Comparison of ENCODE assay signal across 12 mouse cellular contexts in the genomic region with DNA sequence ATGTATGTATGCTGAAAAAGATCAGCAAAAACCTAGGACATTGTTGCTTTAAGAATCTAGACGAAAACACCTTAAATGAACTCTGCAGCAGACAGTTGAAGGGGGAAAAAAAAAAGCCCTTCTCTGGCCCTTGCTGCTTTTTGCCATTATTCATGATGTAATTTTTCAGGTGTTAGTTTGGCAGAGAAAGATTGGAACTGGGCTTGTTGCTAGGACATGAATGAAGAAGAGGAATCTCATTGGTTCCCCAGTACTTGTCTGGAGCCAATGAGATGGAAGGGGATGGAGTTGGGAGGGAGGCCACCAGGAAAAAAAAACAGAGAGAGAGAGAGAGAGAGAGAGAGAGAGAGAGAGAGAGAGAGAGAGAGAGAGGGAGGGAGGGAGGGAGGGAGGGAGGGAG.
DNase-seq lines count a peak whose midpoint lies in the region; ATAC-seq lines count a peak whose summit lies in the region.
"Had no signal": no experiment of that assay in that cellular context is flagged by ENCODE, and none has a peak within 500 bp of the region (broad histone marks: within the 10 kb centered on the region; RNA-seq: fewer than 3 reads in every experiment).

No protein-coding gene starts in this region.

- no peak overlapping the region for H3K9ac ChIP-seq in midbrain, embryonic 14.5 days (replicated peaks; ENCODE audit: low read length)
- H3K9ac ChIP-seq in midbrain, embryonic 11.5 days (ENCODE audit: low read length): no peak overlapping the region
- H3K9ac ChIP-seq in embryonic facial prominence, embryonic 14.5 days (ENCODE audit: low read depth, low read length): no peak overlapping the region
- H3K9ac ChIP-seq in hindbrain, embryonic 16.5 days (ENCODE audit: low read depth, low read length): no peak overlapping the region
- H3K9ac ChIP-seq: limb, embryonic 15.5 days had no signal

- no peaks in the 10 kb centered on the region for H3K9me3 ChIP-seq in midbrain, embryonic 14.5 days (ENCODE audit: control insufficient read depth, low read length)
- H3K9me3 ChIP-seq in midbrain, embryonic 11.5 days (ENCODE audit: control insufficient read depth, low read length): no peaks in the 10 kb centered on the region
- no peaks in the 10 kb centered on the region for H3K9me3 ChIP-seq in embryonic facial prominence, embryonic 14.5 days (ENCODE audit: control insufficient read depth, low read length)
- H3K9me3 ChIP-seq in hindbrain, embryonic 16.5 days (ENCODE audit: control insufficient read depth, low read length): no peaks in the 10 kb centered on the region
- H3K9me3 ChIP-seq: limb, embryonic 15.5 days had no signal

- peaks cover 37% of the 10 kb centered on the region for H3K4me1 ChIP-seq in midbrain, embryonic 14.5 days (ENCODE audit: control insufficient read depth, insufficient read depth, low read length)
- H3K4me1 ChIP-seq in midbrain, embryonic 11.5 days (ENCODE audit: control insufficient read depth, insufficient read depth, low read length): peaks cover 25% of the 10 kb centered on the region
- peaks cover 59% of the 10 kb centered on the region for H3K4me1 ChIP-seq in embryonic facial prominence, embryonic 14.5 days (ENCODE audit: control insufficient read depth, insufficient read depth, low read length)
- H3K4me1 ChIP-seq in hindbrain, embryonic 16.5 days (ENCODE audit: control insufficient read depth, insufficient read depth, low read depth, low read length): peaks cover 38% of the 10 kb centered on the region

- H3K4me3 ChIP-seq in midbrain, embryonic 14.5 days (replicated peaks; ENCODE audit: low read depth, low read length): no peak overlapping the region
- no peak overlapping the region for H3K4me3 ChIP-seq in midbrain, embryonic 11.5 days (ENCODE audit: low read depth, low read length)
- no peak overlapping the region for H3K4me3 ChIP-seq in embryonic facial prominence, embryonic 14.5 days (ENCODE audit: low read depth, low read length)
- no peak overlapping the region for H3K4me3 ChIP-seq in hindbrain, embryonic 16.5 days (ENCODE audit: low read length)

- no peak overlapping the region; the same call in 1 of the 2 replicates for H3K4me2 ChIP-seq in midbrain, embryonic 14.5 days (ENCODE audit: low read length)
- no peak overlapping the region for H3K4me2 ChIP-seq in midbrain, embryonic 11.5 days
- H3K4me2 ChIP-seq in embryonic facial prominence, embryonic 14.5 days (ENCODE audit: low read depth, low read length): no peak overlapping the region
- H3K4me2 ChIP-seq in hindbrain, embryonic 16.5 days (ENCODE audit: low read length): no peak overlapping the region

- H3K36me3 ChIP-seq in midbrain, embryonic 14.5 days (ENCODE audit: control insufficient read depth, insufficient read depth, low read length): no peaks in the 10 kb centered on the region
- no peaks in the 10 kb centered on the region for H3K36me3 ChIP-seq in midbrain, embryonic 11.5 days (ENCODE audit: control insufficient read depth, insufficient read depth, low read length)
- H3K36me3 ChIP-seq in embryonic facial prominence, embryonic 14.5 days (ENCODE audit: control insufficient read depth, insufficient read depth, low read length): no peaks in the 10 kb centered on the region
- no peaks in the 10 kb centered on the region for H3K36me3 ChIP-seq in hindbrain, embryonic 16.5 days (ENCODE audit: control insufficient read depth, insufficient read depth, low read length)
- H3K36me3 ChIP-seq: limb, embryonic 15.5 days had no signal

- DNase-seq in midbrain, embryonic 14.5 days: peak; percentile 81
- DNase-seq in midbrain, embryonic 11.5 days (ENCODE audit: low spot score, missing footprints): no peak
- peak; percentile 88 for DNase-seq in embryonic facial prominence, embryonic 14.5 days (ENCODE audit: low spot score)
- DNase-seq in skeletal muscle tissue, adult 2 months (ENCODE audit: low read depth, low spot score): peak; percentile 32
- DNase-seq in right cerebral cortex, postnatal 36 days (ENCODE audit: low spot score in 2 of 2): no peak
- no peak for DNase-seq in adrenal gland, adult 2 months
- no peak for DNase-seq in lung, adult 18-20 months
- DNase-seq: gastrocnemius, postnatal 10 days; heart, postnatal 14 days; kidney, postnatal 10 days had no signal

- no peak overlapping the region for H3K27ac ChIP-seq in midbrain, embryonic 14.5 days (replicated peaks; ENCODE audit: low read depth, low read length)
- H3K27ac ChIP-seq in midbrain, embryonic 11.5 days (ENCODE audit: low read depth, low read length): no peak overlapping the region
- no peak overlapping the region for H3K27ac ChIP-seq in embryonic facial prominence, embryonic 14.5 days (replicated peaks; ENCODE audit: low read depth, low read length)
- H3K27ac ChIP-seq in hindbrain, embryonic 16.5 days (ENCODE audit: low read depth, low read length): no peak overlapping the region

- 25% methylated on average over 1 of the region's 1 CpGs for WGBS in midbrain, embryonic 14.5 days
- WGBS in midbrain, embryonic 11.5 days: 59% methylated on average over 1 of the region's 1 CpGs
- 12% methylated on average over 1 of the region's 1 CpGs for WGBS in embryonic facial prominence, embryonic 14.5 days
- WGBS in hindbrain, embryonic 16.5 days: 9% methylated on average over 1 of the region's 1 CpGs

- peak; percentile 46; the same call in 1 of the 2 replicates for ATAC-seq in midbrain, embryonic 14.5 days (ENCODE audit: low FRiP score, low TSS enrichment)
- no peak for ATAC-seq in midbrain, embryonic 11.5 days (ENCODE audit: low FRiP score)
- no peak for ATAC-seq in embryonic facial prominence, embryonic 14.5 days (ENCODE audit: low read depth)
- peak; percentile 61 for ATAC-seq in hindbrain, embryonic 16.5 days

- H3K27me3 ChIP-seq in midbrain, embryonic 14.5 days (ENCODE audit: control insufficient read depth, insufficient read depth, low read length): no peaks in the 10 kb centered on the region
- no peaks in the 10 kb centered on the region for H3K27me3 ChIP-seq in midbrain, embryonic 11.5 days (ENCODE audit: control insufficient read depth, insufficient read depth, low read length)
- no peaks in the 10 kb centered on the region for H3K27me3 ChIP-seq in embryonic facial prominence, embryonic 14.5 days (replicated peaks; ENCODE audit: control insufficient read depth, insufficient read depth, low read length)
- no peaks in the 10 kb centered on the region for H3K27me3 ChIP-seq in hindbrain, embryonic 16.5 days (replicated peaks; ENCODE audit: control insufficient read depth, insufficient read depth, low read length)
- H3K27me3 ChIP-seq: limb, embryonic 15.5 days had no signal

Comparison
In these comparisons a context has a peak if more than half of its experiments do, and no peak if none do; other contexts are left out.
1. ATAC-seq: peak in midbrain, embryonic 14.5 days (single experiment) and hindbrain, embryonic 16.5 days (single experiment); none in midbrain, embryonic 11.5 days (single experiment) and embryonic facial prominence, embryonic 14.5 days (single experiment).
2. DNase-seq: peak in midbrain, embryonic 14.5 days (single experiment), embryonic facial prominence, embryonic 14.5 days (single experiment) and skeletal muscle tissue, adult 2 months (single experiment); none in midbrain, embryonic 11.5 days (single experiment), right cerebral cortex, postnatal 36 days (0 of 2), adrenal gland, adult 2 months (single experiment) and lung, adult 18-20 months (0 of 2).